In the genomic region with DNA sequence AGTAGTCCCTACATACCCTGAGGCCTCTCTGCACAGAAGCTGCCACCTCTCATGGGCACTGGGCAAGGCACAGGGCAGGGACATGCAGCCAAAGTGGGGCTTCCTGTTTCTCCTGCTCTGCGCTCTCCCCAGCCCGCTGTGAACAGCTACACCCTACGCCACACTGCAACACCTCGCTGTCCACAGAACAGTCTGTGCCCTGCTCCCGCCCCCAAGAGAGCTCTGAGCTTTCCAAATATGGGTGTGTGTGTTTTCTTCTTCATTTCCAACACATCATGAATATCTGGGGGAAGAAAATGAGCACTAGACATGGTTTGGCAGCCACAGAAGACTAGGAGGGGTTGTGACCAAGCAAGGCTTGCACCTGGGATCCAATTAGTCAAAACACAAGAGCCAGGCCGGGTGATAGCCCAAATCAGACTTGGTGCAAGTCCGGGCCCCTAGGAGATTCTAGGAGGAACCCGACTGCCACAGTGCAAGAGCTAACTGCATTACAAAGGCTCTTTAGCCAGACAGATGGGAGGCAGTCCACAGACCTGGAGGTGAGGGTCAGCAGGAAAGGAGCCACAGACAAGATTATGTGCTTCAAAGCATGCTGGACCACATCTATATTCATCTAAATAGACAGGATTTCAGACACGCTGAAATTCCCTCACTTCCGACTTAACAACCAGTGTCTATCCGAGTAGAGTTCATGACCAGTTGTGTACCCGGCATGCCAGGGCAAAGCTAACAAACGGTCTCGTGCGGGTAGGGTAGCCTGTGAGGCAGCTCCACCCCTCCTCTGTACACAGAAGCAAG, we compare ENCODE assay signal across 8 mouse cellular contexts. TPM values are rescaled to one million over a fixed set of nuclear protein-coding genes. Genes with fewer than 3 reads are reported as not detected.
A peak's percentile ranks its signal among the peaks of the same experiment; 100 is the strongest.
DNase-seq lines count a peak whose midpoint lies in the region; ATAC-seq and TF ChIP-seq lines count a peak whose summit lies in the region.
"Had no signal": no experiment of that assay in that cellular context is flagged by ENCODE, and none has a peak within 500 bp of the region (broad histone marks: within the 10 kb centered on the region; RNA-seq: fewer than 3 reads in every experiment).

No protein-coding gene starts in this region.

- no peak for TF ChIP-seq CTCF in bone marrow, adult 2 months (IDR thresholded peaks at IDR 0.05; ENCODE audit: control insufficient read depth, insufficient read depth, low read length)

- H3K4me1 ChIP-seq in bone marrow, adult 2 months (ENCODE audit: control insufficient read depth, insufficient read depth, low read length), result peaks cover 2% of the 10 kb centered on the region; the same call in 1 of the 2 replicates

- peak; percentile 62 for DNase-seq in left cerebral cortex, adult 11 months (ENCODE audit: low spot score)
- DNase-seq in left cerebral cortex, postnatal 10 days (ENCODE audit: extremely low spot score in 1 of 2, low spot score in 2 of 2), result no peak
- no peak for DNase-seq in kidney, adult 8-10 months
- no peak for DNase-seq in kidney, postnatal 14 days

- 68% methylated on average over 15 of the region's 15 CpGs for WGBS in bone marrow, adult 2 months

- no peak for TF ChIP-seq POLR2A in bone marrow, adult 2 months (IDR thresholded peaks at IDR 0.05; ENCODE audit: borderline replicate concordance, control insufficient read depth, low read depth, low read length)

- intact Hi-C loops in left cerebral cortex, postnatal 10 days (cut with DNase I), result no loop called here

- H3K4me3 ChIP-seq in bone marrow, adult 2 months (replicated peaks; ENCODE audit: control insufficient read depth, low read depth, low read length), result no peak overlapping the region

- 0 out of 2 replicates have a peak overlapping the region, but pooled peaks have one; percentile 8 for H3K27ac ChIP-seq in bone marrow, adult 2 months (ENCODE audit: control insufficient read depth, insufficient read depth, low read depth, low read length, poor library complexity)
- H3K27ac ChIP-seq: liver, embryonic 14.5 days had no signal

- peak; percentile 49; the same call in 1 of the 2 replicates for ATAC-seq in granulocyte monocyte progenitor cell, adult 5-6 weeks (replicated peaks; ENCODE audit: poor library complexity, severe bottlenecking)
- ATAC-seq in monocyte, adult 5-6 weeks (replicated peaks; ENCODE audit: insufficient number of reproducible peaks, low FRiP score, low TSS enrichment, poor library complexity, severe bottlenecking), result peak; percentile 95

RNA-seq across cellular contexts. Expression of gene Ttc7b, which starts 39.8 kb away (rescaled TPM):
- 100 to 1,000 TPM; 137 to 138 TPM for total RNA-seq in left cerebral cortex, postnatal 10 days (2021)
- 2.9 and 26.5 TPM in 2 replicates for polyA plus RNA-seq in bone marrow, adult 2 months (2011; ENCODE audit: insufficient read depth, insufficient read length, low replicate concordance, missing spikeins)
- 28.9 and 38.8 TPM in 2 replicates for total RNA-seq in granulocyte monocyte progenitor cell, adult 5-6 weeks (2014; fragmentation: Nextera tagmentation)
- 14.9 and 15.4 TPM in 2 replicates for total RNA-seq in granulocyte monocyte progenitor cell, adult 5-6 weeks (2017)
- 35.7 to 65.7 TPM (median 49.1 TPM) in 3 replicates for total RNA-seq in monocyte, adult 5-6 weeks (2017)
